Mouse (Mus musculus) layer of hippocampus, adult 11-12 months (tissue): Measurements from ENCODE around the gene 4930435E12Rik.
"Not testable (repeated sequence)": the region's sequence is repeated elsewhere in the genome, so short reads cannot be mapped to it uniquely, and the experiment has no call there.

Experiments
- DNase-seq: peaks from one replicate; pipeline ENCODE4 v3.0.0; 2022; ENCODE audit warnings: low spot score

The 4930435E12Rik gene

GRCm38 (mm10) chr16:38828649-38829048, at the start of gene 4930435E12Rik:
Gene 4930435E12Rik (minus strand): TSS chr16:38828749.
- DNase-seq: no peak

DNA sequence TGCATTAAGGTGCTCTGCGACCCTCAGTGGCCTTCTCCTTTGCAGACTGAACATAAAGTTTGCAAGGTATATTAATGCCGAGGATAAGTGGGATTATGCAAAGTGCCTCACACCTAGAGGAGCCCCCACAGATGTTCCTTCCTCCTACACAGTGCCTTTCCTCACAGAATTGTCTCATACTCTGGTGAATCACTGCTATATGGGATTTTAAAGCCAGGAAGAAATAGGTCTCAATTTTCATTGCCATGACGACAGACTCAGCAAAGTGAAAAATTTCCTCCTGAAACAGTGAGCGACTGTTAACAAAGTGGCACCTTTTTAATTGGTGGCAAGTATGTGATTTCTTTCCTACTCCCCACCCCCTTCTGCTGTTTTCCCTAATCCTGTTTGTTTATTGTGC, 45.9 kb upstream of the 4930435E12Rik start:
- DNase-seq: peak; percentile 28

GRCm38 (mm10) chr16:38873231-38873630, 44.7 kb upstream of the 4930435E12Rik start:
- no peak for DNase-seq

DNA sequence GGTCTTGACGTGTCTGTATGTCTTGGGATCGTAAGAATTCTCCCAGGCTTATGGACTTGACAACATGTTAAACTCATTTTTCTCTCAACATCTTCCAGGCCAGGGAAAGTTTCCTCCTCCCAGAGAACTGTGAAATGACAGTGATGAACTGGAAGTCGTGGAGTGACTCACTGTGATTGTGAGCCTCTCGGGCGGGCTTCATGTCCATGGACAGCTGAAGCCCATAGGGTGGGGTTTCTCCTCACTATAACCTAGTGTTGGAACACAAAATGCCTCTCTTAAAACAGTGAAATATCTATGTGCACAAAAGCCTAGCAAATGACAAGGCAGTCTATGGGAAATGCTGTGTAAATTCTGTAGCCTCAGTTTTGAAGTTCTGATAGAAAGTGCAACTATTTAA, 35.8 kb upstream of the 4930435E12Rik start:
- no peak for DNase-seq

DNA sequence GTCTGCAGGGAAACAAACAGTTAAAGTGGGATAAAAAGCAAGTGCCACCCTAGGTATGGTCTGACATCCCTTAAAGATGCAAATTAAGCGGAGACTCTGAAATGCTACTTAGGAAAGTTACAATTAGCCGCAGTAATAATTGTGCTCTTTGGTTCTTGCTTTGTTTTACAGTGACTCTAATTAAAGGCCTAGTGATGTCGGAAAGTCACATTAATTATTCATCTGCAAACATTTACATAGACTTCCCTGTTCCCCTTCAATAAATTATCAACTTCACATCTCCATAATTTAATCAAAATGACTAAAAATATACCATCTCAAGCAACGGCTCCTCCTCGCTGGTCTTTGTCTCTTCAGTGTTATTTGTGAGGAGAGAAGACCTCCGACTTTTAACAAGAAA, 32.0 kb upstream of the 4930435E12Rik start:
- no peak for DNase-seq

- no peak for DNase-seq
Observed at GRCm38 (mm10) chr16:38858120-38858749, 29.7 kb upstream of the 4930435E12Rik start.

GRCm38 (mm10) chr16:38812521-38812920, 16.0 kb downstream of the 4930435E12Rik start:
- DNase-seq: peak; percentile 75

- no peak for DNase-seq
Observed at GRCm38 (mm10) chr16:38810196-38810595, 18.4 kb downstream of the 4930435E12Rik start.

- DNase-seq: not testable (repeated sequence)
Observed at GRCm38 (mm10) chr16:38807796-38808195, 20.8 kb downstream of the 4930435E12Rik start.

GRCm38 (mm10) chr16:38800091-38800490, 28.5 kb downstream of the 4930435E12Rik start, which contains the start of gene Upk1b:
Gene Upk1b (minus strand): TSS chr16:38800328.
- DNase-seq: no peak

- no peak for DNase-seq
Observed at GRCm38 (mm10) chr16:38798957-38799450, 29.5 kb downstream of the 4930435E12Rik start.

DNA sequence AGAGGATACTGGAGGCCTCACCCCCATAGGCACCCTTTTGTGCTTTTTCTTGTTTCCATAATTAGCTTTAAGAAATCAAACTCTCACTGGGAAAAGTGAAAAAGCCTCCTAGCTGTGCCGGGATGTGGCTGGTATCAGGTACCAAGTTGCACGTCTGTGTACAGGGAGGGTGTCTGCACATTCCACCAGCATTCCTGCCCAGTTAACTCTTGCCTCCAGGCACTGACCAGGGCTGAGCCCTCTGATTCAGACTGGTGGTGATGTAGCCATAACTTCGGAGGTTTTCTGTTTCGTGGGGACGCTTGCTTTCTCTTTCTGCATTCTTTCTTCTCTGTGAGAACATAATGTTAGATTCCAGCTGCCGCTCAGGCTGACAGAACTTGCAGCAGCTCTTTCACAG, 35.4 kb downstream of the 4930435E12Rik start:
- no peak for DNase-seq

DNA sequence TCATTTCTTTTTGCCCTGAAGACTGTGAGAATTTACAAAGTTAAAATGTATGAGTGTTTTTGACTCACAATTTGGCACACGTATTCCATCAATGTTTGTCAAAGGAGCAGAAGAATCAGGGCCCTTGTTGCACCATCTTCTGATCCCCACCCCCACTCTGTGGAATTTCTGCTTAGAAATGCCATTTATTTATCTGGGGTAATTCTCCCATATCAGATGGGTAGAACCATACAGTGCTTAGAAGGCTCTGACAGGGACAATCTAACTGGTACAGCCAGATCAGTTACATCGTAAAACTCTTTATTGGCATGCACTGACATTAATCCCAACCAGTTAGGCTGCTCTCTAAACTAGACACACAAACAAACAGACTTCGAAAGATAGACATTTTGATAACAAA, 38.6 kb downstream of the 4930435E12Rik start:
- no peak for DNase-seq

GRCm38 (mm10) chr16:38789016-38789415, 39.5 kb downstream of the 4930435E12Rik start:
- DNase-seq: no peak

- no peak for DNase-seq
Observed at GRCm38 (mm10) chr16:38785301-38785700, 43.2 kb downstream of the 4930435E12Rik start.

GRCm38 (mm10) chr16:38782524-38783067, 46.0 kb downstream of the 4930435E12Rik start:
- no peak for DNase-seq

DNA sequence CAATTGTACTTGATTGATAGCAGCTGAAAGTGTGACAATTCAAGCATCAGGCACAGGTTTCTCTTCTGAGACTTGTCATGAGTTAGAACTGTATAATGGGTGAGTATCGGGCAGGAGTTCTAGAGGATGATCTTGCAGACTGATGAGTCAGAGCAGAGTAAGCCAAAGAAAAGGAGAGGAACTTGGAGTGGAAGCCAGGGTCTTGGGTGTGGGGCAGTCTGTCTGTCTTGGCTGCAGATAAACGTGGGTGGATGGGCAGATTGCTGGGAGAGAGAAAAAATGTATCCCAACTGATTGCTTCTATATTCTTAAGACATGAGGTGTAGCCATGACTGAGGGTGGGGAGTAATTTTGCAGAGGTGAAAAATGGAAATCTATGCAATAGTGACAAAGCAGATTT, 46.6 kb downstream of the 4930435E12Rik start:
- DNase-seq: no peak

DNA sequence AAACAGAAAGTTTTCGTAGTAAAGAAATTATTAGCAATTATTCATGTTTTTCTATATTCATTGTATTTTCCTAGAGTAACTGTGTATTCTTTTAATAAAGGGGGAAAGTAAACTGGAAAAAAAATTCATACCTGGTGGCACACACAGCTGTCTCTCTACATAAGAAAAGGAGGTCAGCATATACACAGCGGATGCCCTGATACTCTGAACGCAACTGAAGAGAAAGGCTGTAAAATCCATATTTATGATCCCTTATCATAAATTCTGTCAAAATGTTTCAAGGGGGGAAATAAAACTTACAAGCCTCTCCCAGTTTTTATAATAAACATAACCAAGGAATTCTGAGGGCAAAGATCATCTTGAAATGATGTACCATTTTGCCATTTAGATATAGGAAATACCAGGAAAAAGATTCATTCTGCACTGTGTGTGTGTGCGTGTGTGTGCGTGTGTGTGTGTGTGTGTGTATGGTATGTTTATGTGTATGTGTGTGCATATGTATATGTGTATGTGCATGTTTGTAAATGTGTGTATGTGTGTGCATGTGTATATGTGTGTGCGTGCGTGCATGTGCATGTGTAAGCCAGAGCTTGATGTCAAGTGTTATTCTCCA, 47.5 kb downstream of the 4930435E12Rik start:
- no peak for DNase-seq

- DNase-seq: no peak
Observed at GRCm38 (mm10) chr16:38776342-38776741, 52.2 kb downstream of the 4930435E12Rik start.

DNA sequence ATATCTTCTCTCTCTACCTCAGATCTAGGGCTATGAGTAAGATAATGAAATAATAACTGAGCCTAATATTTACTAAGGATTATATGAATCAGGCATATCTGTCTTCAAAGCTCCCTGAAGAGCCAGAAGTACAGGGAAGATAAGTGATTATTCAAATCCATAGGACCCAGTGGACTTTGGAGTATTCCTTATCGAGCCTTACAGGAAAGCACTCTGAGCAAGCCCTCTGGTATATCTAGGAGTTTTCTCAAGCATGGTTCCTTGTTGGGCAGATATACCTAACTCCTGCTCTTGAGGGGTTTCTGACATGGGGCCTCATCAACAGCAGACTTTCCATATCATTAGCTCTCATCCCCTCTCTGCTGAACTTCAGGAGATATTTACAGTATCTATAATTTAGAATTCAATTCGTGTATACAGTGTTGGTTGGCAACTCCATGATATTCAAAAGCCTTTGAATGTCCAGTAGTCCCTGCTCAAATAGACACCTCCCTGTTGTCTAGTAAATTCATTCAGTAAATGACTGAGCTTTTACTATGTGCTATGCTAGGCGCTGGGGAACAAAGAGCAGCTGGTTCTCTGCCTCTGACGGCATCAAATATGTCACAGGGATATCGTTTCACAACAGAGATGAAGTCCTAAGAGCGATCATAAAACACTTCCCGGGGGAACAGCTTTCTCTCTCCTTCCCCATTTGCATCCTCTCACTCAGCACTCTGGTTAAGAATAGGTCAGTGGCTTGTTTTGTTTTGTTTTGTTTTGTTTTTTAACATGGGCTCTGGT, 53.4 kb downstream of the 4930435E12Rik start:
- no peak for DNase-seq

DNA sequence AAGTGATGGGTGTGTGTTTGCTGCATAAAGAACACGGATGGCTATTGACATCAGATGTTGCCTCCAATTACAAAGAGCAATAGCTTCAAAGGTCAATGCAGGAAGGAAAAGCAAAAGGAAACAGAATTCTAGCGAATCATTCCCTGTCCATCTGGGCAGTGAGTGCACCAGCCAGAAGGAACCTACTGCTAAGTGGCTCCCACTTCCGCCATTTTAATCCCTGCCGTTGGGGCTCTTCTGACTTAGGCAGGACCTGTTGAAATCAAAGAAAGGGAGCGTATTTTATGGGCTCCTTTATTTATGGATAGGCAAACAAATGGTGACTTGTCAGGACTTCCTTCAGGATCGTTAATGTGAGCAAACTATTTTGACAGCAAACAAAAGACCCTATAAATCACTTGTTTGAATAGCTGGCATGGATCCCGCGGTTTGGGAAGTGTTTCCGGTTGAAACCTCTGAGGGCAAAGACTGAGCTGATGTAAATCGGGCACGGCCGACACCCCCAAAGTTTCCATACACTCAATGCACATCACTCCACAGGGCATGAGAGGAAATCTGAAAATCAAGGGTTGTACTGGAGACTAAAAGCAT, 55.5 kb downstream of the 4930435E12Rik start:
- no peak for DNase-seq

DNA sequence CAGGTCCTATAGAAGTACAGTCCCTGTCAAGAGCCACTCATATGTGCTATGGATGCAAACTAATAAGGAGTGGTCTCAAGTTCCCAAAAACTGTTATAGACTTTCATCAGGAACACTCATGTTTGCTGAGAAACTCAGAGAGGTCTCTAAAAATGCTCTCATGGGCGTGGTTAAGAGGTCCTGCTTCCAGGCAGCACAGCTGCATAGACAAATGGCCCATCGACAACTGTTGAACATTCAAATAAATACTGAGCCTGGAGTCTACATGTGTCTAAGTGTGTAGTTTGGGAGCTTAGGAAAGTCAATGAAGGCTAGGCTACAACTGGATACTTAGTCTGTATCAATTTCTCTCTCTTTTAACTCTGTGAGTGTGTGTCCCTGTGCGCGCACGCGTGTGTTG, 57.4 kb downstream of the 4930435E12Rik start:
- DNase-seq: no peak
